Comparison of ENCODE assay signal across 27 mouse cellular contexts in the genomic region with DNA sequence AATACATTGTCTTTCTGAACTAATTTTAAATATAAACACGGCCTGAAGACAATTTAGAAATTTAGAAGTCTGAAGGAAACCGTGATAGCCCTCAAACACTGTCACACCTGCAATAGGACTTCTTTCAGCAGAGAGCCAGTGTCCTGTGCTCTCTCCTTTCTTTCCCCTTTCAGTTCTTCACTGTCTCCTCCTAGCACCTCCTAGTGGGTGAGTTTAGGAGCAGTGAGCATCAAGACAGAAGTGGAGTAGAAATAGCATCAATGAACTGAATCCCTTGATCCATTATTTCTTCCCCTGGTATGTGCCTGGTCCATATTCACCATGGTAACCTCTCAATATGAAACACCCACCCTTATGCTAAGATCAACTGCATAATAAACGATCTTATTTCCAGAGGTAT. TPM values are rescaled to one million over a fixed set of nuclear protein-coding genes. Genes with fewer than 3 reads are reported as not detected.
A peak's percentile ranks its signal among the peaks of the same experiment; 100 is the strongest.
DNase-seq lines count a peak whose midpoint lies in the region; ATAC-seq and TF ChIP-seq lines count a peak whose summit lies in the region.
"Had no signal": no experiment of that assay in that cellular context is flagged by ENCODE, and none has a peak within 500 bp of the region (broad histone marks: within the 10 kb centered on the region; RNA-seq: fewer than 3 reads in every experiment).

No protein-coding gene starts in this region.

- H3K4me3 ChIP-seq in liver, postnatal 0 days (ENCODE audit: low read depth, low read length): no peak overlapping the region
- no peak overlapping the region for H3K4me3 ChIP-seq in liver, embryonic 11.5 days (ENCODE audit: low read depth, low read length)
- H3K4me3 ChIP-seq in hindbrain, embryonic 13.5 days: no peak overlapping the region
- H3K4me3 ChIP-seq: embryonic facial prominence, embryonic 12.5 days; forebrain, embryonic 15.5 days; heart, embryonic 10.5 days; hindbrain, embryonic 12.5 days; intestine, embryonic 15.5 days had no signal

- H3K27ac ChIP-seq in liver, postnatal 0 days (ENCODE audit: low read depth): no peak overlapping the region
- H3K27ac ChIP-seq in liver, embryonic 11.5 days (ENCODE audit: low read depth, low read length): no peak overlapping the region
- no peak overlapping the region for H3K27ac ChIP-seq in hindbrain, embryonic 13.5 days
- H3K27ac ChIP-seq: embryonic facial prominence, embryonic 12.5 days; forebrain, embryonic 15.5 days; heart, embryonic 10.5 days; hindbrain, embryonic 12.5 days; hindbrain, postnatal 0 days; intestine, embryonic 15.5 days had no signal

- H3K4me1 ChIP-seq in liver, postnatal 0 days (ENCODE audit: insufficient read depth): no peaks in the 10 kb centered on the region
- H3K4me1 ChIP-seq in liver, embryonic 11.5 days (replicated peaks; ENCODE audit: control insufficient read depth, insufficient read depth, low read length): no peaks in the 10 kb centered on the region
- H3K4me1 ChIP-seq in hindbrain, embryonic 13.5 days (replicated peaks): no peaks in the 10 kb centered on the region
- H3K4me1 ChIP-seq: embryonic facial prominence, embryonic 12.5 days; forebrain, embryonic 15.5 days; heart, embryonic 10.5 days; hindbrain, embryonic 12.5 days; intestine, embryonic 15.5 days had no signal

- H3K9ac ChIP-seq in liver, postnatal 0 days (replicated peaks): no peak overlapping the region
- H3K9ac ChIP-seq in liver, embryonic 11.5 days (ENCODE audit: low read depth, low read length): no peak overlapping the region
- no peak overlapping the region for H3K9ac ChIP-seq in hindbrain, embryonic 13.5 days
- H3K9ac ChIP-seq: embryonic facial prominence, embryonic 12.5 days; forebrain, embryonic 15.5 days; hindbrain, embryonic 12.5 days; intestine, embryonic 15.5 days had no signal

- CTCF ChIA-PET in Patski (lab: Charles Lee): no interaction called here

- H3K27me3 ChIP-seq in liver, postnatal 0 days (ENCODE audit: insufficient read depth, low read length): no peaks in the 10 kb centered on the region
- H3K27me3 ChIP-seq in liver, embryonic 11.5 days (replicated peaks; ENCODE audit: control insufficient read depth, insufficient read depth, low read length): no peaks in the 10 kb centered on the region
- peaks cover 3% of the 10 kb centered on the region for H3K27me3 ChIP-seq in Patski
- H3K27me3 ChIP-seq in hindbrain, embryonic 13.5 days: no peaks in the 10 kb centered on the region
- H3K27me3 ChIP-seq: embryonic facial prominence, embryonic 12.5 days; forebrain, embryonic 15.5 days; hindbrain, embryonic 12.5 days; intestine, embryonic 15.5 days had no signal

- TF ChIP-seq EP300 in liver, postnatal 0 days (IDR thresholded peaks at IDR 0.05; ENCODE audit: low read depth): no peak

- H3K4me2 ChIP-seq in liver, postnatal 0 days (ENCODE audit: low read depth, low read length): no peak overlapping the region
- no peak overlapping the region for H3K4me2 ChIP-seq in liver, embryonic 11.5 days
- no peak overlapping the region for H3K4me2 ChIP-seq in hindbrain, embryonic 13.5 days
- H3K4me2 ChIP-seq: embryonic facial prominence, embryonic 12.5 days; forebrain, embryonic 15.5 days; hindbrain, embryonic 12.5 days; intestine, embryonic 15.5 days had no signal

- no peaks in the 10 kb centered on the region for H3K9me3 ChIP-seq in liver, postnatal 0 days (ENCODE audit: low read length)
- no peaks in the 10 kb centered on the region for H3K9me3 ChIP-seq in liver, embryonic 11.5 days (ENCODE audit: control insufficient read depth, low read length)
- no peaks in the 10 kb centered on the region for H3K9me3 ChIP-seq in hindbrain, embryonic 13.5 days
- H3K9me3 ChIP-seq: embryonic facial prominence, embryonic 12.5 days; forebrain, embryonic 15.5 days; heart, embryonic 10.5 days; hindbrain, embryonic 12.5 days; intestine, embryonic 15.5 days had no signal

- WGBS in liver, postnatal 0 days (ENCODE audit: insufficient replicate concordance): 67% methylated on average over 3 of the region's 3 CpGs
- 73% methylated on average over 3 of the region's 3 CpGs for WGBS in liver, embryonic 11.5 days
- WGBS in hindbrain, embryonic 13.5 days: 90% methylated on average over 3 of the region's 3 CpGs

- no peaks in the 10 kb centered on the region for H3K36me3 ChIP-seq in liver, postnatal 0 days (replicated peaks; ENCODE audit: insufficient read depth, low read length)
- no peaks in the 10 kb centered on the region for H3K36me3 ChIP-seq in liver, embryonic 11.5 days (ENCODE audit: control insufficient read depth, insufficient read depth, low read length)
- H3K36me3 ChIP-seq in hindbrain, embryonic 13.5 days: no peaks in the 10 kb centered on the region
- H3K36me3 ChIP-seq: embryonic facial prominence, embryonic 12.5 days; forebrain, embryonic 15.5 days; heart, embryonic 10.5 days; hindbrain, embryonic 12.5 days; intestine, embryonic 15.5 days had no signal

- POLR2A ChIA-PET in Patski (lab: Charles Lee): no interaction called here

- in situ Hi-C loops in Patski (cut with MboI; ENCODE audit: low pct_unique_long_range_greater_than_20kb): no loop called here

- no peak for ATAC-seq in liver, postnatal 0 days
- no peak for ATAC-seq in liver, embryonic 11.5 days (replicated peaks; ENCODE audit: low FRiP score)
- ATAC-seq in Patski: no peak
- ATAC-seq in hindbrain, embryonic 13.5 days (ENCODE audit: low FRiP score): no peak
- ATAC-seq: forebrain, embryonic 15.5 days; hindbrain, postnatal 0 days; intestine, embryonic 15.5 days had no signal

- DNase-seq in liver, postnatal 0 days: no peak
- DNase-seq in liver, embryonic 11.5 days (ENCODE audit: low spot score): no peak
- peak; percentile 8 for DNase-seq in CD4-positive helper T cell, adult 2 months (ENCODE audit: low read depth, low spot score)
- DNase-seq in Patski (ENCODE audit: low read depth, low spot score): no peak
- DNase-seq in layer of hippocampus, adult 9-11 months: no peak
- no peak for DNase-seq in adrenal gland, adult 2 months
- DNase-seq: adrenal gland, postnatal 10 days; cerebellum, adult 11 months; cerebellum, adult 8-10 months; cerebellum, postnatal 25 days; gastrocnemius, postnatal 10 days; heart, adult 18-20 months; heart, postnatal 10 days; heart, postnatal 4 days had no signal

- 0 out of 2 replicates have a peak, but pooled peaks have one; percentile 11 for TF ChIP-seq CTCF in liver, postnatal 0 days (IDR thresholded peaks at IDR 0.05; ENCODE audit: low read depth)
- peak; percentile 8 for TF ChIP-seq CTCF in Patski (IDR thresholded peaks at IDR 0.05)

RNA-seq across cellular contexts. Expression of a gene that starts 7.5 kb away (rescaled TPM):
- not detected in 2 replicates for polyA plus RNA-seq in liver, postnatal 0 days (2015; fragmentation: Nextera tagmentation; extraction: Ambion mirVana)
- not detected in 2 replicates for polyA plus RNA-seq in liver, embryonic 11.5 days (2014; fragmentation: Nextera tagmentation; extraction: Ambion mirVana)
- not detected for polyA plus RNA-seq in Patski (2021)
- not detected in 2 replicates for polyA plus RNA-seq in hindbrain, embryonic 13.5 days (2015; fragmentation: Nextera tagmentation; extraction: Ambion mirVana)
- total RNA-seq in adrenal gland, adult 2 months (2021): not detected
- not detected in 2 replicates for polyA plus RNA-seq in adrenal gland, adult 2 months (2012; rRNA removed)
- total RNA-seq: adrenal gland, postnatal 10 days; adrenal gland, postnatal 4 days; gastrocnemius, postnatal 10 days; gastrocnemius, postnatal 4 days; heart, adult 18-20 months; heart, postnatal 10 days; heart, postnatal 4 days; hindbrain, postnatal 0 days had no signal
- polyA plus RNA-seq: brain, embryonic 14.5 days; cortical plate, adult 2 months; embryonic facial prominence, embryonic 12.5 days; forebrain, embryonic 11.5 days; forebrain, embryonic 15.5 days; heart, embryonic 10.5 days; heart, embryonic 14.5 days; hindbrain, embryonic 12.5 days; hindbrain, postnatal 0 days; intestine, embryonic 15.5 days had no signal
